Mouse (Mus musculus) small intestine, adult 2 months (tissue): ENCODE measurements around the gene Sp9.

Experiments used
- CTCF ChIP-seq: fragments of 200-500 bp; IDR thresholded peaks from 2 replicates; pipeline ENCODE4 v1.5.1; 2012; ENCODE audit warnings: low read depth, mild to moderate bottlenecking, control low read depth, inconsistent platforms, low read length, moderate library complexity, mixed read lengths; ENCODE audit not compliant: insufficient replicate concordance, insufficient read length; ENCODE audit errors: extremely low read depth
- POLR2A ChIP-seq: fragments of 200-500 bp; IDR thresholded peaks from 2 replicates; pipeline ENCODE4 v1.6.1; 2012; ENCODE audit warnings: low read depth, mild to moderate bottlenecking, control low read depth, inconsistent platforms, low read length, moderate library complexity

DNA sequence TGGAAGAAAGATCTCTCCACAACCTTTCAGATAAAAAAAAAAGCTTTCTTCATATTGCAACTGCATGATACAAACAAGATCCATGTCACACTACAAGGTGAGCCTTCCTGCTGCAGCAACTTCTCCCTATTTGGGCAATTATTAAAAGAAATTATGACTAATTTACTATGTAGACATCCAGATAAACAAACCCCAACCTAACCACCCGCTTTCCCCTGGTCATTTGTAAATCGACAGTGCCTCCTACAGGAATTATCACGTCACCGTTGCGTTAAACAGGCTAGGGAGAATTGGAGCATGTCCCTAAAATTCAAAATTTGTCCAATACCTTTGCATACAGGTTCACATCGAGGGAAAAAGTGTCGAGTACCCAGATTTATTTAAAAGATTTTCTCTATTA lies 10.0 kb downstream of the Sp9 start:
- TF ChIP-seq POLR2A: no peak
- no peak for TF ChIP-seq CTCF
